8 mouse cellular contexts compared by ENCODE assay signal in the genomic region with DNA sequence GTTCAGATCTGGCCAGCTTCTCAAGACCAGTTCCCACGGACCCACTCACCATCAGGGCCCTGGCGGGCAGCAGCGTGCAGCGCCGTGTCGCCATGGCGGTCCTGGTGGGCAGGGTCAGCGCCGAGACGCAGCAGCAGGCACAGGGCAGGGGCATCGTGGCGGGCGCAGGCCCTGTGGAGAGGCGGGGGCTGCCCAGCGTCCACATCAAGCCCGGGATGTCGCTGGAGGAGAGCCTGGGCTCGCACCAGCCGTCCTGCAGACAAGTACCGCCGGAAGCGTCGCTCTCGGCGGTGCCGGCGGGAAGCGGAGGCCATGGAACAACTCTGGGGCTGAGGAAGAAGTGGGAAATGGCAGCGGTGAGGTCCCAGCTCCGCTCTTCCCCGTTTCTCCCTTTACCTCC. TPM values are rescaled to one million over a fixed set of nuclear protein-coding genes. Genes with fewer than 3 reads are reported as not detected.
A peak's percentile ranks its signal among the peaks of the same experiment; 100 is the strongest.
DNase-seq lines count a peak whose midpoint lies in the region; ATAC-seq and TF ChIP-seq lines count a peak whose summit lies in the region.

No protein-coding gene starts in this region.

- no peaks in the 10 kb centered on the region for H3K27me3 ChIP-seq in kidney, embryonic 15.5 days

- peak overlapping the region; percentile 87 for H3K4me3 ChIP-seq in bone marrow macrophage, adult 2 months (ENCODE audit: insufficient read depth, low read length)
- H3K4me3 ChIP-seq in kidney, embryonic 15.5 days (replicated peaks), result peak overlapping the region; percentile 67

- H3K4me1 ChIP-seq in bone marrow macrophage, adult 2 months (ENCODE audit: control insufficient read depth, insufficient read depth, low read length), result peaks cover 30% of the 10 kb centered on the region
- H3K4me1 ChIP-seq in kidney, embryonic 15.5 days, result peaks cover 48% of the 10 kb centered on the region

- DNase-seq in layer of hippocampus, adult 11-12 months (ENCODE audit: low spot score), result peak; percentile 46
- no peak for DNase-seq in layer of hippocampus, adult 18-20 months (ENCODE audit: low spot score in 2 of 2)
- DNase-seq in mesoderm, embryonic 11.5 days (ENCODE audit: low read depth, low spot score), result peak; percentile 52
- peak; percentile 43 to 57 for DNase-seq in thymus, adult 18-20 months
- DNase-seq in T-cell, adult 2 months (ENCODE audit: low spot score), result no peak

- 0 out of 2 replicates have a peak, but pooled peaks have one; percentile 1 for ATAC-seq in granulocyte monocyte progenitor cell, adult 5-6 weeks (replicated peaks; ENCODE audit: poor library complexity, severe bottlenecking)
- ATAC-seq in kidney, embryonic 15.5 days (replicated peaks; ENCODE audit: low FRiP score), result peak; percentile 7; the same call in 1 of the 2 replicates

- no peaks in the 10 kb centered on the region for H3K9me3 ChIP-seq in kidney, embryonic 15.5 days (replicated peaks)

- peak overlapping the region; percentile 70 for H3K4me2 ChIP-seq in kidney, embryonic 15.5 days

- peak overlapping the region; percentile 92 for H3K27ac ChIP-seq in bone marrow macrophage, adult 2 months (ENCODE audit: insufficient read depth, low read depth, low read length)
- peak overlapping the region; percentile 98 for H3K27ac ChIP-seq in kidney, embryonic 15.5 days

- H3K9ac ChIP-seq in kidney, embryonic 15.5 days, result peak overlapping the region; percentile 89

- no peak for TF ChIP-seq CTCF in bone marrow macrophage, adult 2 months (IDR thresholded peaks at IDR 0.05; ENCODE audit: low read depth, low read length)

- WGBS in kidney, embryonic 15.5 days, result 2% methylated on average over 31 of the region's 31 CpGs

- no peak for TF ChIP-seq POLR2A in bone marrow macrophage, adult 2 months (IDR thresholded peaks at IDR 0.05; ENCODE audit: borderline replicate concordance, low read depth, low read length)

- peaks cover 26% of the 10 kb centered on the region for H3K36me3 ChIP-seq in kidney, embryonic 15.5 days

RNA-seq across cellular contexts. Expression of gene Nfkbil1, which starts 0.7 kb away (rescaled TPM):
- total RNA-seq in layer of hippocampus, adult 18-20 months (2021), result 10 to 100 TPM; 13.6 to 15.8 TPM
- 15.5 and 15.7 TPM in 2 replicates for polyA plus RNA-seq in bone marrow macrophage, adult 2 months (2012; ENCODE audit: insufficient read depth, insufficient read length, missing spikeins)
- 4.5 and 5.2 TPM in 2 replicates for total RNA-seq in granulocyte monocyte progenitor cell, adult 5-6 weeks (2014; fragmentation: Nextera tagmentation)
- total RNA-seq in granulocyte monocyte progenitor cell, adult 5-6 weeks (2017), result 5.3 and 5.9 TPM in 2 replicates
- polyA plus RNA-seq in kidney, embryonic 15.5 days (2015; fragmentation: Nextera tagmentation; extraction: Ambion mirVana), result 11.3 and 12.4 TPM in 2 replicates

RNA-seq across cellular contexts. Expression of gene Atp6v1g2, which starts 1.4 kb away (rescaled TPM):
- total RNA-seq in layer of hippocampus, adult 18-20 months (2021), result 100 to 1,000 TPM; 637 to 681 TPM
- 11.2 and 15.1 TPM in 2 replicates for polyA plus RNA-seq in bone marrow macrophage, adult 2 months (2012; ENCODE audit: insufficient read depth, insufficient read length, missing spikeins)
- 10.0 and 11.7 TPM in 2 replicates for total RNA-seq in granulocyte monocyte progenitor cell, adult 5-6 weeks (2014; fragmentation: Nextera tagmentation)
- total RNA-seq in granulocyte monocyte progenitor cell, adult 5-6 weeks (2017), result 2.0 and 3.9 TPM in 2 replicates
- 6.2 and 6.4 TPM in 2 replicates for polyA plus RNA-seq in kidney, embryonic 15.5 days (2015; fragmentation: Nextera tagmentation; extraction: Ambion mirVana)

RNA-seq across cellular contexts. Expression of gene Ddx39b, which starts 6.6 kb away (rescaled TPM):
- total RNA-seq in layer of hippocampus, adult 18-20 months (2021), result 100 to 1,000 TPM; 210 to 215 TPM
- polyA plus RNA-seq in bone marrow macrophage, adult 2 months (2012; ENCODE audit: insufficient read depth, insufficient read length, missing spikeins), result 164 and 169 TPM in 2 replicates
- total RNA-seq in granulocyte monocyte progenitor cell, adult 5-6 weeks (2014; fragmentation: Nextera tagmentation), result 411 and 417 TPM in 2 replicates
- 175 and 187 TPM in 2 replicates for total RNA-seq in granulocyte monocyte progenitor cell, adult 5-6 weeks (2017)
- 531 and 538 TPM in 2 replicates for polyA plus RNA-seq in kidney, embryonic 15.5 days (2015; fragmentation: Nextera tagmentation; extraction: Ambion mirVana)

RNA-seq across cellular contexts. Expression of gene Gm16181, which starts 14.3 kb away (rescaled TPM):
- not detected for total RNA-seq in layer of hippocampus, adult 18-20 months (2021)
- polyA plus RNA-seq in bone marrow macrophage, adult 2 months (2012; ENCODE audit: insufficient read depth, insufficient read length, missing spikeins), result not detected in 2 replicates
- total RNA-seq in granulocyte monocyte progenitor cell, adult 5-6 weeks (2014; fragmentation: Nextera tagmentation), result not detected in 2 replicates
- total RNA-seq in granulocyte monocyte progenitor cell, adult 5-6 weeks (2017), result 0.82 TPM in 1 of 2 replicates, not detected in the other
- 0.65 and 0.69 TPM in 2 replicates for polyA plus RNA-seq in kidney, embryonic 15.5 days (2015; fragmentation: Nextera tagmentation; extraction: Ambion mirVana)

RNA-seq across cellular contexts. Expression of gene H2-D1, which starts 27.6 kb away (rescaled TPM):
- 10 to 100 TPM; 22.1 to 26.7 TPM for total RNA-seq in layer of hippocampus, adult 18-20 months (2021)
- polyA plus RNA-seq in bone marrow macrophage, adult 2 months (2012; ENCODE audit: insufficient read depth, insufficient read length, missing spikeins), result 2,808 and 2,856 TPM in 2 replicates
- 275 and 369 TPM in 2 replicates for total RNA-seq in granulocyte monocyte progenitor cell, adult 5-6 weeks (2014; fragmentation: Nextera tagmentation)
- total RNA-seq in granulocyte monocyte progenitor cell, adult 5-6 weeks (2017), result 399 and 416 TPM in 2 replicates
- polyA plus RNA-seq in kidney, embryonic 15.5 days (2015; fragmentation: Nextera tagmentation; extraction: Ambion mirVana), result 64.5 and 66.1 TPM in 2 replicates

Comparison
In these comparisons a context has a peak if more than half of its experiments do, and no peak if none do; other contexts are left out.
1. DNase-seq: peak in layer of hippocampus, adult 11-12 months (single experiment), mesoderm, embryonic 11.5 days (single experiment) and thymus, adult 18-20 months (2 of 2); none in layer of hippocampus, adult 18-20 months (0 of 2) and T-cell, adult 2 months (single experiment).
2. RNA of gene Atp6v1g2, which starts 1.4 kb away (total RNA-seq): 637 to 681 TPM in layer of hippocampus, adult 18-20 months; 2.0 to 11.7 TPM in granulocyte monocyte progenitor cell, adult 5-6 weeks; every median in the first group is over 10 times any median in the second.